Mouse (Mus musculus) megakaryocyte-erythroid progenitor cell, adult 5-6 weeks (primary cell): ENCODE results near the gene Tmem252. TPM values are rescaled to one million over a fixed set of nuclear protein-coding genes. Genes with fewer than 3 reads are reported as not detected.

Experiments
- ATAC-seq: replicated peaks from 2 replicates; pipeline ENCODE4 v1.8.0; 2016; ENCODE audit warnings: mild to moderate bottlenecking, inconsistent platforms; ENCODE audit not compliant: severe bottlenecking, poor library complexity, low FRiP score, low TSS enrichment
- total RNA-seq, 2 experiments: library from RNA; stranded (forward) in 1 of 2; stranded (reverse) in 1 of 2; fragments of 200-1000, 215-1000 nt in 1 of 2; fragments of >200 nt in 1 of 2; fragmentation: Nextera tagmentation in 1 of 2; gene quantifications; 2 replicates each; pipeline ENCODE4 v1.2.3; 2014 to 2017

Gene Tmem252
- total RNA-seq, 2 experiments from 2014 or later: not detected

DNA sequence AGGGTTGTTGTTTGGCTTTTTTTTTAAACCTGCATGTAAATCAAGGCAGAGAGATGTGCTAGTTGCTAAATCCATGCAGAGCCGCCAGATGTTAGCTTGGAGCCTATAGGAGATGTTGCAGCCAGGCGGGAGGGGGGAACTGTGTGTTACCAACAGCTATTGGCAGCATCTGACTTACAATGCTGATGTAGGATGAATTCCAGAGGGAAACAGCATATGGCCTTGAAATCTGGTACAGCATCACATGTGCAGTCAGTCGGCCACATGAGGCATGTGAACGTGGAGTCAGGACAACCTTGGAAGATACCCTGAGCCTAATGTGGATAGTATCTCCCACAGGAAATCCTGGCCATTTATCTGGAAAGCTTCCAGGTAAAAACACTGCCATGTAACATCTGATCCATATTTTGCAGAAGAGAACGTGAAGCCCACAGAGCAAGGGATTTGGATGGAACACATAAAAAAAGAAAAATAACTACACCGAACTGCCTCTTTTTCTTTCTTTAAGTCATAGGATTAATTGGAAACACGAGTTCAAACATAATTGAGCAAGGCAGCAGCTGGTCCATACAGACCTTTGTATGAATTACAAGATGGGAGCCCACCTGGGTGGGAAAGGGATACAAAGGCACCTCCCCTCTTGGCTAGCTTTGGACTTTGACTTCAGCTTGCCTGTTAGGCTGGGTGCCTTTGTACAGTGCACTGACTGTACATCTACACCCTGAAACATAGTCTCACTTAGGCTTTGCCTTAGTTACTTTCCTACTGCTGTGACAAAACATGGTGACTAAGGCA is 42.7 kb downstream of the Tmem252 start:
- ATAC-seq: no peak

- no peak for ATAC-seq
Observed at GRCm38 (mm10) chr19:24718021-24718420, 44.2 kb downstream of the Tmem252 start.

- no peak for ATAC-seq
Observed at GRCm38 (mm10) chr19:24719504-24719903, 45.7 kb downstream of the Tmem252 start.

DNA sequence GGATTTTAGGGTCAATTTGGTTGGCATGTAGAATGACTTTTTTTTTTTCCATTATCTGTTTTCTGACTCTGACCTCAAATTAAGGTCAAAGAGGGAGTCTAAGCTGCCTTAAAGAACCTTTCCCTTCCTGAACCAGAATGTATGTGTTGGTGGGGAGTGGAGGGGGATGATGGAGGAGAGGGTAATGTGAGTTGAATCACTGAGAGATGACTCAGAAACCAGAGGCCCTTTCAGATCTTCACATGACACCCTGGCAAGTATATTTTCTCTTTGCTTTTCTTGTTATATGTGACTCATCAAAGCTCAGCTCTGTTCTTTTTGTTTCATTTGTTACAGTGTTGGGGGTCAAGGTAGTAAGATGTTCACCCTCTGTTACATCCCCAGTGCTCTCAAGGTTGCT is 46.6 kb downstream of the Tmem252 start:
- no peak for ATAC-seq

- ATAC-seq: no peak
Observed at GRCm38 (mm10) chr19:24724362-24724761, 50.6 kb downstream of the Tmem252 start.

GRCm38 (mm10) chr19:24730661-24731060 is 56.9 kb downstream of the Tmem252 start:
- no peak for ATAC-seq

Other genes starting within 250 kb of the Tmem252 start
- 38.7 and 54.7 TPM in 2 replicates for gene Fam122a, start 196.7 kb upstream of the Tmem252 start, total RNA-seq (2014; fragmentation: Nextera tagmentation)
- gene Fam122a, start 196.7 kb upstream of the Tmem252 start, total RNA-seq (2017): 5.6 and 7.7 TPM in 2 replicates
- 20.8 and 25.4 TPM in 2 replicates for gene Pip5k1b, start 118.1 kb upstream of the Tmem252 start, total RNA-seq (2014; fragmentation: Nextera tagmentation)
- gene Pip5k1b, start 118.1 kb upstream of the Tmem252 start, total RNA-seq (2017): 8.4 and 10.6 TPM in 2 replicates
- not detected in 2 replicates for gene Pgm5, start 187.8 kb downstream of the Tmem252 start, total RNA-seq (2014; fragmentation: Nextera tagmentation)
- gene Pgm5, start 187.8 kb downstream of the Tmem252 start, total RNA-seq (2017): not detected in 2 replicates
- 165 and 186 TPM in 2 replicates for gene Gm10053, start 201.7 kb downstream of the Tmem252 start, total RNA-seq (2014; fragmentation: Nextera tagmentation)
- 47.6 and 162 TPM in 2 replicates for gene Gm10053, start 201.7 kb downstream of the Tmem252 start, total RNA-seq (2017)
- gene Foxd4, start 227.2 kb downstream of the Tmem252 start, total RNA-seq (2014; fragmentation: Nextera tagmentation): not detected in 2 replicates
- not detected in 2 replicates for gene Foxd4, start 227.2 kb downstream of the Tmem252 start, total RNA-seq (2017)